Comparison of ENCODE assay signal across 21 mouse cellular contexts in genomic region chr16:34044539-34044938, GRCm38 (mm10).
DNase-seq lines count a peak whose midpoint lies in the region; ATAC-seq lines count a peak whose summit lies in the region.
"Had no signal": no experiment of that assay in that cellular context is flagged by ENCODE, and none has a peak within 500 bp of the region (broad histone marks: within the 10 kb centered on the region; RNA-seq: fewer than 3 reads in every experiment).

No protein-coding gene starts in this region.

- no peak overlapping the region for H3K4me2 ChIP-seq in liver, embryonic 13.5 days
- no peak overlapping the region for H3K4me2 ChIP-seq in stomach, embryonic 15.5 days
- H3K4me2 ChIP-seq in forebrain, embryonic 12.5 days, result no peak overlapping the region
- H3K4me2 ChIP-seq: forebrain, embryonic 13.5 days; hindbrain, embryonic 12.5 days; limb, embryonic 15.5 days; midbrain, embryonic 12.5 days; neural tube, embryonic 12.5 days had no signal

- no peak overlapping the region for H3K4me3 ChIP-seq in liver, embryonic 13.5 days (replicated peaks)
- no peak overlapping the region for H3K4me3 ChIP-seq in stomach, embryonic 15.5 days (replicated peaks)
- H3K4me3 ChIP-seq in forebrain, embryonic 12.5 days (replicated peaks), result no peak overlapping the region
- H3K4me3 ChIP-seq: forebrain, embryonic 13.5 days; heart, adult 2 months; hindbrain, embryonic 12.5 days; limb, embryonic 15.5 days; midbrain, embryonic 12.5 days; neural tube, embryonic 12.5 days had no signal

- WGBS in liver, embryonic 13.5 days (ENCODE audit: insufficient replicate concordance), result 41% methylated on average over 8 of the region's 8 CpGs
- WGBS in stomach, embryonic 15.5 days, result 73% methylated on average over 8 of the region's 8 CpGs
- 93% methylated on average over 8 of the region's 8 CpGs for WGBS in forebrain, embryonic 12.5 days

- no peaks in the 10 kb centered on the region for H3K27me3 ChIP-seq in liver, embryonic 13.5 days
- H3K27me3 ChIP-seq in stomach, embryonic 15.5 days (replicated peaks), result no peaks in the 10 kb centered on the region
- no peaks in the 10 kb centered on the region for H3K27me3 ChIP-seq in forebrain, embryonic 12.5 days
- H3K27me3 ChIP-seq: forebrain, embryonic 13.5 days; hindbrain, embryonic 12.5 days; limb, embryonic 15.5 days; midbrain, embryonic 12.5 days; neural tube, embryonic 12.5 days had no signal

- H3K9me3 ChIP-seq in liver, embryonic 13.5 days (replicated peaks), result no peaks in the 10 kb centered on the region
- H3K9me3 ChIP-seq in stomach, embryonic 15.5 days, result no peaks in the 10 kb centered on the region
- no peaks in the 10 kb centered on the region for H3K9me3 ChIP-seq in forebrain, embryonic 12.5 days
- H3K9me3 ChIP-seq: forebrain, embryonic 13.5 days; hindbrain, embryonic 12.5 days; limb, embryonic 15.5 days; midbrain, embryonic 12.5 days; neural tube, embryonic 12.5 days had no signal

- H3K27ac ChIP-seq in liver, embryonic 13.5 days, result no peak overlapping the region
- no peak overlapping the region for H3K27ac ChIP-seq in stomach, embryonic 15.5 days
- H3K27ac ChIP-seq in forebrain, embryonic 12.5 days, result no peak overlapping the region
- H3K27ac ChIP-seq: forebrain, embryonic 13.5 days; heart, adult 2 months; hindbrain, embryonic 12.5 days; limb, embryonic 15.5 days; midbrain, embryonic 12.5 days; neural tube, embryonic 12.5 days had no signal

- ATAC-seq in liver, embryonic 13.5 days (ENCODE audit: low read depth), result peak; percentile 90
- peak; percentile 64; the same call in 1 of the 2 replicates for ATAC-seq in stomach, embryonic 15.5 days (ENCODE audit: insufficient read depth, low FRiP score, low read depth)
- no peak for ATAC-seq in forebrain, embryonic 12.5 days (ENCODE audit: low FRiP score)
- ATAC-seq: forebrain, embryonic 13.5 days had no signal

- H3K36me3 ChIP-seq in liver, embryonic 13.5 days, result no peaks in the 10 kb centered on the region
- H3K36me3 ChIP-seq in stomach, embryonic 15.5 days, result no peaks in the 10 kb centered on the region
- peaks cover 15% of the 10 kb centered on the region for H3K36me3 ChIP-seq in forebrain, embryonic 12.5 days (replicated peaks)

- no peak overlapping the region for H3K9ac ChIP-seq in liver, embryonic 13.5 days
- H3K9ac ChIP-seq in stomach, embryonic 15.5 days, result no peak overlapping the region
- H3K9ac ChIP-seq in forebrain, embryonic 12.5 days, result no peak overlapping the region
- H3K9ac ChIP-seq: forebrain, embryonic 13.5 days; hindbrain, embryonic 12.5 days; limb, embryonic 15.5 days; midbrain, embryonic 12.5 days; neural tube, embryonic 12.5 days had no signal

- peaks cover 80% of the 10 kb centered on the region for H3K4me1 ChIP-seq in liver, embryonic 13.5 days (replicated peaks)
- 0 out of 2 replicates have a peak, but pooled peaks cover 5% of the 10 kb centered on the region for H3K4me1 ChIP-seq in stomach, embryonic 15.5 days
- H3K4me1 ChIP-seq in forebrain, embryonic 12.5 days, result no peaks in the 10 kb centered on the region
- H3K4me1 ChIP-seq: forebrain, embryonic 13.5 days; hindbrain, embryonic 12.5 days; limb, embryonic 15.5 days; midbrain, embryonic 12.5 days; neural tube, embryonic 12.5 days had no signal

- DNase-seq in heart, adult 11 months, result peak; percentile 55
- no peak for DNase-seq in heart, adult 8-10 months (ENCODE audit: low spot score)
- peak; percentile 22 for DNase-seq in lung, postnatal 36 days
- no peak for DNase-seq in lung, postnatal 4 days
- peak; percentile 61 for DNase-seq in liver, embryonic 13.5 days
- no peak for DNase-seq in frontal cortex, postnatal 36 days (ENCODE audit: low spot score in 2 of 2)
- DNase-seq: cerebellum, adult 18-20 months; cerebellum, postnatal 25 days; gastrocnemius, postnatal 14 days; heart, adult 2 months; heart, postnatal 10 days; kidney, postnatal 4 days; lung, postnatal 10 days; right cerebral cortex, adult 18-20 months had no signal

Comparison
In these comparisons a context has a peak if more than half of its experiments do, and no peak if none do; other contexts are left out.
1. DNase-seq: peak in heart, adult 11 months (single experiment), lung, postnatal 36 days (single experiment) and liver, embryonic 13.5 days (single experiment); none in heart, adult 8-10 months (single experiment), lung, postnatal 4 days (0 of 2) and frontal cortex, postnatal 36 days (0 of 2).